Mouse (Mus musculus) fat pad, adult 2 months (tissue): ENCODE data around the gene Kat5.

Experiments
- DNase-seq: peaks from one replicate; pipeline ENCODE4 v3.0.0-alpha.2; 2011; ENCODE audit warnings: low read depth, low spot score; ENCODE audit errors: extremely low read depth

Kat5 gene

DNA sequence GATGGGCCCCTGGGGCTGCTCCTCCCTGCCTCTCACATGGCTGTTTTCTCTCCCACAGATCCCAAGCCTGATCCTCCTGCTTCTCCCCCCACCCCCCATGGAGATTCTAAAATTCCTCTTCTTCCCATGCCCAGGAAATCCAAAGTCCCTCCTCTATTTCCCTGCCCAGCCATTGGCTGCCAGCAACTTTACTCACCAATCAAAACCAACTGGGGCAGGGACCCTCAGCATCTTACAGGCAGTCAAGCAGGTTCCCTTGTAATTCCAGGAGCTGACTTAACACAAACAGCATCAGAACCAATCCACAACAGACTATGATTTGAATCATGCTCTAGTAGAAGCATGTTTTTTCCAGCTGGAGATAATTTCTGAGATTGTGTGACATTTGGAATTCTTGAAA, 19.9 kb upstream of the Kat5 start:
- DNase-seq: no peak

DNA sequence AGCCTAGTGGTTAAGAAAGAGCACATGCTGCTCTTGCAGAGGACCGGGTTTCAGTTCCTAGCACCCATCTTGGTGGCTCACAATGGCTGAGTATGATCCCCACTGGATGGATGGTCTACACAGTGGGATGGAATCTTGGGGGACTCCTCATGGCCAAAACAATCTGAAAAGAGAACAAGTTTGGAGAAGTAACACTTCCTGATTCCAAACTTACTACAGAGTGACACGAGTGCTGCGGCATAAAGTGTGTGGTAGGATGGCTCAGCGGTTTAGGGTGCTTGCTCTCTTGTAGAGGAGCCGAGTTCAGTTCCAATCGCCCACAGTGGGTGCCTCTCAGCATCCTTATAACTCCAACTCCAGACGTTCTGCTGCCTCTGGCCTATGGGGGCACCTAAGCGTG, 15.3 kb upstream of the Kat5 start:
- DNase-seq: no peak

DNA sequence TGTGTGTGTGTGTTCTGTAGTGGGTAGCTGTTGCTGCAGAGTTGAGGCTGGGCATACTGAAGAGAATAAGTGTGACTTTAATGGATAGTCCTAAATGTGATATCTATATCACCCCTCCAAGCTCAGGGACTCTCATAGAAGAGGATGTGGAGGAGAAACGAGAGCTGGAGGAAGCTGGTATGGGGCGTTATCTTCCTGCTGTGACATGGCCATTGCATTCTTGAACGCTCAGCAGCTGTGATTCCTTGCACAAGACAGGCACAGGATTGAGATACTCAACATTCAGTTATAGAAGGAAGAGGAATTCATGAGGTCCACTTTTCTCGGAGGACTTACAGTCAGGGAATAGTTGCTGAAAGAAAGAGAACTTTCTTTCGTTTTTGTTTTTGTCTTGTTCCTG, 11.8 kb upstream of the Kat5 start:
- DNase-seq: no peak

DNA sequence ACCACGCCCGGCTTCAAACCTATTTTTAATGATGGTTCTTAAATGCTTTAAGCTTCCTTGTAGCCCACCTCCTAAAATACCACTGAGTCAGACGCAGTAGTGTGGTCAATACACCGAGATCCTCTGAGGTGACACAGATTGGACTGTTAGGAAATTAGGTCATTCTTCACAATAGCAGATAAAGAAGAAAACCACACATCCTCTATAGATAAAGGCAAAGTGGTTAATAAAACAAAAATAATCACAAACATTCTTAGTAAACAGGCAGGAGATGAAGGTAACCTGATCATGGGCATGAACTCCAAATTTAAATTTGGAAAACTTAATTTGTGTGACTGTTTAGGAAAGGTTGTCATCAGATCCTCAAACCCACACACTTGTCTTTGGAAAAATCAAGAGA, 10.0 kb upstream of the Kat5 start:
- DNase-seq: no peak

DNA sequence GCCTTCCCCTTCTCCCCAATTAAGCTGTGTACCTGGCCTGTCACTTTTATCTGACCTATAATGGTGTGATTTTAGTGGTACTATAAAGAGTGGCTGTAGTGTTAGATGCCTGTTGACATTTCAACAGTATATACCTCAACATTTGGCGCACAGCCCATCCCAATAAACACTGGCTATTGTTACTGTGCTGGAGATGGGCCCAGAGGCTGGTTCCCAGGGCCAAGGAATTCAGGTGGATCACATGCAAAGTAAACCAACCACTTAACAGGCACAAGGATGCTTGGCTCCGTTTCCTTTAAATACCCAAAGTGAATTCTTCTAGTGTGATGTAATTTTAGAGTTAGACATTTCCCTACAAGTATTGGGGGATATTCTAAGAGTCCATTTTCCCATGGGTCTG, 4.9 kb upstream of the Kat5 start:
- DNase-seq: no peak

DNA sequence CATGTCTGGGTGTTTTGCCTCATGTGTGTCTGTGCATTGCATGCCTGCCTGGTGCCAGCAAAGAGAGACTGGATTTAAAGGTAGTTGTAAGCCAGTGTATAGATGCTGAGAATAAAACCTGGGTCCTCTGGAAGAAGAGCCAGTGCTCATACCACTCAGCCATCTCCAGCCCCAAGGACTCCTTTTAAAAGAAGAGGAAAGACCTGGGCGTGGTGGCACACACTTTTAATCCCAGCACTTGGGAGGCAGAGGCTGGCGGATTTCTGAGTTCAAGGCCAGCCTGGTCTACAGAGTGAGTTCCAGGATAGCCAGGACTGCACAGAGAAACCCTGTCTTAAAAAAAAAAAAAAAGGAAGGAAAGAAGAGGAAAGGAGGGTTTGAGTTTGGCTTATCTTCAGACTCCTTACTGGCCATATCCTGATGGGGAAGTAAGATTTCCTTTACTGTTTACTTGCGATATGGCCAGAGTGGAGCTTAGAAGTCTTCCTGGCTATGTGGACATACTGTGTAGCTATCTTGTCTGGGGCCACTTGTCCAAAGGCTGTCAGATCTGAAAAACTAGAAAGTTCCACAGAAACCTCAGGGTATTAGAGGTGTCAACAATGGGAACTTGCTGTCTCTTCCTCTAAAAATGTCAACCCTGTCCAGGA, 2.9 kb upstream of the Kat5 start:
- DNase-seq: no peak

DNA sequence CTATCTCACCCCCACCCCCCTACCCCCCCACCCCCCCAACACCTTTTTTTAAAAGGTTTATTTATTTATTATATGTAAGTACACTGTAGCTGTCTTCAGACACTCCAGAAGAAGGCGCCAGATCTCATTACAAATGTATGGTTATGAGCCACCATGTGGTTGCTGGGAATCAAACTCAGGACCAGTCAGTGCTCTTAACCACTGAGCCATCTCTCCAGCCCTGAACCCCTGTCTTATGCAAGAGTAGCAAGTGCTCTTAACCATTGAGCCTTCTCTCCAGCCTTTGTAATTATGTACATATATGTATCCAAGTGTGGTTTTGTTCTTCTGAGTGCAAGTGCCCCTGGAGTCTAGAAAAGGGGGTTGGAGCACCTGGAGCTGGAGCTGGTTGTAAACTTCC, 1.9 kb upstream of the Kat5 start:
- no peak for DNase-seq

DNA sequence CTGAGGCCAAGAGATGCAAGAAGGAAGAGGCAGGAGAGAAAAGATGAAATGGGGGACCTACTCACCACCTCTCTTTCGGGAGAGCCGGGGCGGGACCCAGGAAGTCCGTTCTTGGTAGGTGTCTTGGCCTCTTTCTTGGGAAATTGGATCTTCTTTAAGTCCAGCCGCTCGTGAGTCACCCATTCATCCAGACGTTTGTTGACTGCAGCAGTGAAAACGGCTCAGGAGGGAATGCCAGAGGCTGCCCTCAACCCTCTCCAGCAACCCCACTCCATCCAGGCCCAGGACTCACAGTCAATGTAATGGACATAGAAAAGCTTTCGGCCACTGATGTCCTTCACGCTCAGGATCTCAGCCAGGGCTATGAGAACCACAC, 878 bp downstream of the Kat5 start:
- DNase-seq: no peak

DNA sequence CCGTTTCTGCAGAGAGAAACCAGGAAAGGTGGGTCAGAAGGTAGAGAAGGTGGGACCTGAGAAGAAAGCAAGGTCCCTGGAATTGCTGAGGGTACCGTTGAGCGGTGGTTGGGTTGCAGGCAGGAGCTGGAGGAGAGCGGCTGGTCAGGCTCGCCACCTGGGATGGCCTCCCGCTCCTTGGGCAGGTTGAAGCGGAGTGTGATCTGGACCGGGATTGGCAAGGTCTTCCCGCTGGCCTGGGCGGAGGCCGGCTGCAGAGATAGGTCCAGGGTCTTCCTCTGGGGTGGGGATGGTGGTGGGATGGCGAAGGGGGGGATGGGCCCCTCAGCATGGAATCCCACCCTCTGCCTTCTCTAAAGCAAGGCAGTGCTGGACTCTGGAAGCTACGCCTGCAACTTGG, 1.3 kb downstream of the Kat5 start:
- DNase-seq: no peak

DNA sequence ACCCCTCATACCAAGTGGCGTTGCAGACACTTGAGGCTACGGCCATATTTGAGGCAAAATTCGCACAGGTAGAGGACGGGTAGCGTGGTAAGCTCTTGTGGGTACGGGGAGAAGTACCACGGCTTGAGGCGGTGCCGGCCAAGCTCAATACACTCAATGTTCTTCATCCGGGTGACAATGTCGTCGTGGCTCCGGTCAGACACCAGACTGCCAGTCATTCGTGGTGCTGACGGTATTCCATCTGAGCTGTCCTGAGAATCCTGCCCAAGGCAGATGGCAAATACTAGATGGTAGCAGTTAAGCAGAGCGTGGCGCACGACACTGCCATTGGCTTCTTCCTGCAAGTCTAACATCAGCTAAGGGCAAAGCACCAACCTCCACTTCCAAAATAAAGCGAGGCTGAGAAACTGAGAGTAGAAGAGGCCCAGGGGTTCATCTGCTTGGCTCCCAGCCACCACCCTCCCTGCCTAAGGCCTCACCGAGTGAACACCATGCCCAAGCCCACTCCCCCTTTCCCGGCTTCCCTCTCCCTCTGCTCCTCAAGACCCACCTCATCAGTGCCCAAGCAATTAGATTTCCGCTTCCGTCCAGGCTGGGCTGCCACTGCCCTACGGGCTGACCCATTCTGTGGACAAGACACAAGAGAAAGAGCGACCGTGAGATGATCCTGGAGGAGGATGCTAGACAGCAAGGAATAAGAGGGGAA, 2.2 kb downstream of the Kat5 start:
- no peak for DNase-seq

DNA sequence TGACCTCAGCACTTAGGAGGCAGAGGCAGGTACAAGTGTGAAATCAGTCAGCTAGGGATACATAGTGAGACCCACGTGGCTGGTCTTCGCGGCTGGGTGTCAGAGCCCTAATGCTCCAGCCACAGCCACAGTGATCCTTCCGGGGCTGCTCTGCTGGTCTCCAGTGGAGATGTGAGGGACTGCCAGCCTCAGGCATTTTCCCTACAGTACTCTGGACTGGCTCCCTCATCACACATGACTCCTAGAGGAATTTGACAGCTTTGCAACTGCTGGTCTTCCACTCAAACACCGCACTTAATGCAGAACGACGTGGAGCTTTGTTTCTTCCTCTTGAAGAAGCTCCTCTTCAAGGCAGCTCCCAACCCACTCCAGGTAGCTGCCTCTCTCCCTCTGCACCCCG, 3.8 kb downstream of the Kat5 start:
- DNase-seq: no peak

DNA sequence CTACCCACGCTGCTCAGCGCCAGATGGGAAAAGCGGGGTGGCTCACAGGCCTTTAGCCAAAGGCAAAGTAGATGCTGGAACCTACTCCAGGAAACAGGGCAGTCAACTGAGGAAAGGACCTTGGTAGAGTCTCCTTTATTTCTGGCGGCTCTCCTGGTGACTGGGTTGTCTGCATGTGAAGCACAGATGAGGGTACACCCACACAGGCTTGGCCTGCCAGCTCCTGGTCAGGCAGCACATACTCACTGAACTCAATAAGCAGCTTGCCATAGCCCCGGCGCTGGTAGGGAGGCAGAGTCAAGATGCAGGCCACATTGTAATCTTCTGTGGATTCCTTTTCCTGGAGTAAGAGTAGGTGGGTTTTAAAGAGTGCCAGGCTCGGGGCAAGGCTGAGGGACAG, 4.9 kb downstream of the Kat5 start:
- no peak for DNase-seq

DNA sequence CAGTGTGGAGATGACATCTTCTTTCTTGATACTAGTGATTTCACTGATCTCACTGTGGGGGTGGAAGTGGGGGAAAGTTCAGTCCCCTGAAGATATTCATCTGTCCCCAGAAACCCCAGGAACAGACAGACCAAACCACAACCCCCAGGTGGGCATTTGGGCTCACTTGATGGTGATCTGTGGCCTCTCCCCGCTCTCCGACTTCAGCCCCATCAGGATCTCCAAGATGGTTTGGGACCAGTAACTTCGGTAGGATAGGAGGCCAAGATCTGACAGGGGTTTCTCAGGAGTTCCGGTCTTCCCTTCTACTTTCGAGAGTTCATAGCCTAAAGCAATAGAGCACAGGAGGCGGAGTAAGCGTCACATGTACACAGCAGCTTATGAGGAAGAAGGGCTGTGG, 6.4 kb downstream of the Kat5 start:
- DNase-seq: no peak

DNA sequence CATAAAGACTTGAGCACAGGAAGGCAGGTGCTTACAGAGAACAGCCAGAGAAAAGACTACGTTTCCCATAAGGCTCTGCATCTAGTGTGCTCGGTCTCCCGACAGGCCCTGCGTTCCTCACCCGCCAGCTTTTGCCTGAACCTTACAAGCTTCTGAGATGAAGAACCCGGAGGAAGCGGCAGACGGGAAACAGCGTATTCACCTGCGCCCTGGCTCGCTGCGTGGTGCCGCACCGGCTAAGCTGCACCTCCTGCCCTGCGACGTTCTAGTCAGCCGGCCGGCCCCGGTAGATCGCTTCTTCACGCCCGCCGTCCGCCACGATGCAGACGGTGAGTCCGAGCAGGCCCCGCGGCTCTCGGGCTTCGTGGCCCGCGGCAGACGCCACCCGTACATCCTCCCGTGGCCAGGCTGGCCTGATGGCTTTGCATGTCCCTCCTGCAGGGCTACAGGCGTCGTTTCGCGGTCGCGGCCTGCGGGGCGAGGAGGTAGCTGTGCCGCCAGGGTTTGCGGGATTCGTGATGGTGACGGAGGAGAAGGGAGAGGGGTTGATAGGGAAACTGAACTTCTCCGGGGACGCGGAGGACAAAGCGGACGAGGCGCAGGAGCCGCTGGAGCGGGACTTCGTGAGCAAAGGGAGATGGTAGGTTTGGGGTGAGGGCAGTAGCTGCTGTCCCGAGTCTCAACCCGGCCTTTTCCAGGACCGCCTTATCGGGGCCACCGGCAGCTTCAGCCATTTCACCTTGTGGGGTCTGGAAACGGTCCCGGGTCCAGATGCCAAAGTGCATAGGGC, 8.1 kb downstream of the Kat5 start, which contains the start of gene Rnaseh2c:
TSS of gene Rnaseh2c (plus strand) at position 122 of the 790 bp plus-strand sequence.
- no peak for DNase-seq

DNA sequence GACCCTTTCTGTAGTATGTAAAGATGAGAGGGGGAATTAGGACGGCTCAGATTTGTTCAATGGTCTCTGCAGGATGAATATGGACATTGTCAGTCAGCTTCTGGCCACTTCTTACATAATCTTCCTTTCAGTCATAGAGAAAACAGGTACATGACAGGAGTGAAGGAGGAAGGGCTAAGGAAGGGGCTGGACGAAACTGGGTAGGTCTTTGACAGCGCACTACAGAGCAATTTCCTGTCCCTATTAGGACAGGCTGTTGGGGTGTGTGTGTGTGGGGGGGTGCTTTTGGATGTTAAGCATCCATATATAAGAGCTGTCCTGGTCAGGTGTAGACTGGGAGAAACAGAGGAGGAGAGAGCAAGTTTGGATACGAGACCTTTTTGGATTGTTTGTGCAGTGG, 10.8 kb downstream of the Kat5 start:
- DNase-seq: no peak

DNA sequence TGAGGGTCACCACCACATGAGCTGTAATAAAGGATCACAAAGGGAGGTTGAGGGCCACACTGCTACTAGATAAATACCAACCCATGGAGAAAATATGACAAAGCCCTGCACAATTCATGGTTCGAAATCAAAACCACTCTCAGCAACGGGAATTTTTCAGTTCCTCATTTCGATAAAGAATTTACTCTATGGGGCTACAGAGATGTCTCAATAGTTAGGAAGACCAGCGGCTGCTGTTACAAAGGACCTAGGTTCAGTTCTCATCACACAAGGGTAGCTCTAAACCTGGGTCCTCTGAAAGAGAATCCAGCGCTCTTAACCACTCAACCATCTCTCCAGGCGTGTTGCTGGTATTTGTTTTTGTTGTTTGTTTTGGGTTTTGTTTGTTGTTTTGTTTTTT, 18.1 kb downstream of the Kat5 start:
- no peak for DNase-seq

DNA sequence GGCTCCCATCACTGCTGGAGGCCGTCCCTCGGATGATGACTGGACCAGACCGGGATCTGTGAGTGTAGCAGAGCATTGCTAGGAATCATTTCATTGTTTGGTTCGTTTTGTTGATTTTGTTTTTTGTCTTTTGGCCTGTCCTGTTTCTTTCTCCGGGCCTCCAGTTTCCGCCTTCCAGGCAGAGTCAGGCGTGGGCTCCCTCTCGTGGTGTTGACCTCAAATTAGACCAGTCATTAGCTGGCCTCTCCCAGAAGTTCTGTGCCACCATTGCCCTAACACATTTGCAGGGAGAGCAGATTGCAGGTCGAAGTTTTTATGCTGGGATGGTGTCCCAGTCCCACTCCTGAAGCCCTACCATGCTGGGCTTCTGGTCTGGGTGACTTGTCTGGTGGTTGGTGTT, 20.9 kb downstream of the Kat5 start:
- no peak for DNase-seq

DNA sequence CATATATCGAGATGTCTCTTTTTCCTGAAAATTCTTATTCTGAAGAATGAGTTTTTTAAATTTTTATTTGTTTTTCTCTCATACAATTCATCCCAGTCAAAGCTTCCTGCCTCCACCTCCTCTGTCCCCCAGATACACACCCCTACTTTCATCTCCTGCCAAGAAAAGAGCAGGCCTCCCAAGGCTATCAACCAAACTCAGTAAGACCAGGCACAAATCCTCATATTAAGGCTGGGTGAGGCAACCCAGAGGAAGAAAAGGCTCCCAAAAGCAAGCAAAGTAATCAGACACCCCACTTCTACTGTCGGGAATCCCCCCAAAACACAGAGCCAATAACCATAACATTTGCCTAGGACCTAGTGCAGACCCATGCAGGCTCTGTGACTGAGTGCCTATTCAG, 28.0 kb downstream of the Kat5 start:
- no peak for DNase-seq

DNA sequence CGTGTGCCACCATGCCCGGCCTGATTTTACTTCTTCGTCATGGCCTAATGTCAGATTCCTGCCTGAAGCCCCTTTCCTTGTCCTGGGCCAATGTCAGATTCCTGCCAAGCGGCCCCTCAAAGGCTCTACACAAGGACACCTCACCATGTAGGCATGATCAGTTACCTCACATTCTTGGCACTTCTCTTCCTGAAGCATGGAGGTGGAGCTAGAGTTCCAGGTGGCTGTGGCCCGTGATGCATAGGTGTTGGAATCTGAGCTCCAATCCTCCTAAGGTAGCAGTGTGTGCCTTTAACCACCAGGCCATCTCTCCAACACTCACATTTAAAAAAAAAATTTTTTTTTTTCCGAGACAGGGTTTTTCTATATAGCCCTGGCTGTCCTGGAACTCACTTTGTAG, 29.3 kb downstream of the Kat5 start:
- no peak for DNase-seq

DNA sequence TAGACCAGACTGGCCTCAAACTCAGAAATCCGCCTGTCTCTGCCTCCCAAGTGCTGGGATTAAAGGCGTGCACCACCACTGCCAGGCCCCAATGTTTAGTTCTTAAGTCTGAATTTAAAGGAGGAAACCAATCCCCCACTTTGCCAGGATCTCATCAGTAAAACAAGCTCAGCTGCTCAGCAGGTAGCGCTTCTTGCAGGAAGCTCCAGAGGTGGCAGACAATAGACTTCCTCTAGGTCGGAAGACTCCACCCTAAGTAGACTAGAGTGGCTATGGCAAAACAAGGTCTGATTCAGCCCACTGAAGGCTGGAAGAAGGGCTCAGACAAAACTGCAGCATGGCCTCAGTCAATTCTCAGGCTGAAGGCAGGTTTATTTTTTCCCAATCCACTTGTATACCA, 30.1 kb downstream of the Kat5 start:
- DNase-seq: no peak

DNA sequence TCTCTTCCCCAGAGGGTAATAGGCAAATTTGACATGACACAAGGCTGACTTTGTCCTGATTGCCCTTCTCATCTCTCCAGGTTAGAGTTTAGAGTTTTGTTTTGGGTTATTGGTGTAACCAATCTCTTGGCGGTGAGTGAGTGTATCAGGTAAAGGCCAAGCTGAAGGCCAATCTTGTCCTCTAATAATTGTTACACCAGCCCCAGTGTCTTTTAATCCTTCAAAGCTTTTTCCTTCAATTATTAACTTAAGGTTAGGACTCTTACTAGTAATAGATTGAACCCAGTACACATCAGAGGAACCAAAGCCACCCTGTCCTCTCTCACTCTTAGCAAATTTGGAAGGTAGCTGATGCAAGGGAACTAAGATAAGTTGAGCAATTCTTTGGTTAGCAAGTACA, 34.7 kb downstream of the Kat5 start:
- no peak for DNase-seq
